Mouse (Mus musculus): ENCODE data around the gene D430041D05Rik.

DNA sequence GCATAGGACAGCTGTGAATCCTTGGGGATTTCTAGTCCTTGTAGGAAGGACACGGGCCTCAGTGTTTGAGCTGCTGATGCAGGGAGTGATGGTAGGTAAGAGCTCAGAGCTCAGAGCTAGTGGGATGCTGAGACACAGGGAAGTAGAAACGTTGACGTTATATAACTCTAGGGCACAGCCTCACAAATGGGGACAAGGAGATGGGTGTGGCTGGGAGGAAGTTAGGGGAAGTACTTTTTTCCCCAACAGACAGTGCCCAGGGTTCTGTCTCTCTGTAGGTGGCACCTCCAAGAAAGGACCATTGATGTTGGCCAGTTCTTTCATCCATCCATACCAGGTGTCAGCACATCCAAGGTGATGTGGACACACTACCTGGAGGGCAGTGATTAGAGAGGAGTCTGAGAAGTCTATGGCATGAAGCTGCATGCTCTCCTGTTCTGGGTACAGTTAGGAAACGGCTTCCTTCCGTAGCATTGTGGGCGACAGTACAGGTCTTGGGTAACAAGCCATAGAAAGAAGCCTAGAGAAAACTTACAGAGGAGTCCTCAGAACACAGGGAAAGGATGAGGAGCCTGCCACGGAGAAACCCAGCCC is 278.4 kb downstream of the D430041D05Rik start:
- TF ChIP-seq CTCF (IDR thresholded peaks at IDR 0.05; ENCODE audit: borderline replicate concordance, insufficient read depth, low read length) (no peak), POLR2A (IDR thresholded peaks at IDR 0.05; ENCODE audit: low read depth, low read length) (no peak)
